Mouse (Mus musculus) forebrain, embryonic 13.5 days (tissue): ENCODE measurements around the gene Foxe1. TPM values are rescaled to one million over a fixed set of nuclear protein-coding genes. Genes with fewer than 3 reads are reported as not detected.

Experiments used
- ATAC-seq: fragments of 200-750 bp; cut with Nextera tagmentation; 2 replicates; pipeline ENCODE4 v1.8.0; 2017
- H3K27ac ChIP-seq: fragments of 300-500 bp; sonication (generic); 2 replicates; pipeline ENCODE4 v1.5.1; 2015; ENCODE audit warnings: inconsistent platforms, mild to moderate bottlenecking, moderate library complexity
- H3K27me3 ChIP-seq: fragments of 300-500 bp; sonication (generic); 2 replicates; pipeline ENCODE4 v1.6.1; 2015; ENCODE audit warnings: mild to moderate bottlenecking, inconsistent platforms
- H3K36me3 ChIP-seq: fragments of 300-500 bp; sonication (generic); 2 replicates; pipeline ENCODE4 v1.6.1; 2015; ENCODE audit warnings: mild to moderate bottlenecking, inconsistent platforms; ENCODE audit not compliant: poor library complexity, severe bottlenecking
- H3K4me1 ChIP-seq: fragments of 300-500 bp; sonication (generic); 2 replicates; pipeline ENCODE4 v1.6.1; 2015; ENCODE audit warnings: inconsistent platforms
- H3K4me2 ChIP-seq: fragments of 300-500 bp; sonication (generic); 2 replicates; pipeline ENCODE4 v1.6.1; 2015; ENCODE audit warnings: inconsistent platforms, mild to moderate bottlenecking, moderate library complexity
- H3K4me3 ChIP-seq: fragments of 300-500 bp; sonication (generic); 2 replicates; pipeline ENCODE4 v1.5.1; 2015; ENCODE audit warnings: mild to moderate bottlenecking, inconsistent platforms
- H3K9ac ChIP-seq: fragments of 300-500 bp; sonication (generic); 2 replicates; pipeline ENCODE4 v1.6.1; 2015; ENCODE audit warnings: mild to moderate bottlenecking, inconsistent platforms
- H3K9me3 ChIP-seq: fragments of 300-500 bp; sonication (generic); replicated peaks from 2 replicates; pipeline ENCODE4 v1.6.1; 2016; ENCODE audit warnings: inconsistent platforms
- WGBS: fragments of 180-500 bp; shearing (Covaris S2); methylation state at CpG from one replicate; pipeline ENCODE4 v1.1.7; 2015; 5-methylcytosine and 5-hydroxymethylcytosine counted together
- polyA plus RNA-seq: library from polyadenylated mRNA; unstranded; fragments of >200 nt; fragmentation: Nextera tagmentation; extraction: Ambion mirVana; gene quantifications from 2 replicates; pipeline ENCODE4 v1.2.1, GENCODE M21; 2015

Gene Foxe1
- polyA plus RNA-seq, 1 experiment from 2014 or later, result not detected

DNA sequence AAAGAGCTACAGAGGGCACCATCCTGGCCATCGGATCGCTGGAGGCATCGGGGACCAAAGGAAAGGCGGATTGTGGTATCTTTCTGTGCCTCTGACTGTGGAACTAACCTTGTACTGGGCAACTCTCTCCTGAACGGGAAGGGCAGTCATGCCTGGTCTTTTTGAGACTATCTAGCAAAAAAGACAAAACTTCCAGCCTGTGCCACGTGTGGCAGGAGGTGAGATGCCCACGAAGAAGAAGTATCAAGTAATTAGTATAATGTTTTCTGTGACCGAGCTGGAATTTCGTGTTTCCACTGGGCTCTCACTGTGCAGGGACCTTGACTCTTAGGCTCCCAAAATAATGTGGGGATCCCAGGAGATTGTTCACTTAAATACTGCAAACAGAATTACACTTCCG lies 4.4 kb upstream of the Foxe1 start:
- Histone ChIP-seq H3K36me3 (no peaks in the 10 kb centered on the region), H3K27me3 (peaks cover 90% of the 10 kb centered on the region), H3K27ac (no peak overlapping the region), H3K9ac (no peak overlapping the region), H3K4me1 (peaks cover 9% of the 10 kb centered on the region; the same call in 1 of the 2 replicates), H3K9me3 (no peaks in the 10 kb centered on the region), H3K4me3 (no peak overlapping the region), H3K4me2 (no peak overlapping the region)
- ATAC-seq, result no peak
- WGBS, result 5% methylated on average over 10 of the region's 10 CpGs

DNA sequence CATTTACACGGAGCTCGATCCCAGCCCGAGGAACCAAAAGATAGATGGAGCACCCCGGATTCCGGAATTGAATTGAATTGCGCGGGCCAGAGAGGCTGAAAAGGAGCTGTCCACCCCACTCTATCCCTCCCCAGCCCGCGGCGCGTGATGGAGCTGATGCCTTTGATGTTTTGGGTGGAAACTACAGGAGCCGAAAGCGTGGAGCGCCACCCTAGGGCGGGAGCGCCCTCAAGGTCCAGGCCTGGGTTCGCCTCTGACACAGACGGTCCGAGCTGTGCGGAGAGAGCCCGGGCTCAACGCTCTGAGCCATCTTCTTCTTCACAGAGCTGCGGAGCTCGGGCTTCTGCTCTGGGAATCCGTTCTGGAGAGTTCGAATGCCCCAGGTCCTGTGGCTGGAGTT lies 3.8 kb upstream of the Foxe1 start:
- Histone ChIP-seq H3K36me3 (no peaks in the 10 kb centered on the region), H3K4me2 (no peak overlapping the region), H3K27me3 (peaks cover 94% of the 10 kb centered on the region), H3K27ac (no peak overlapping the region), H3K4me1 (peaks cover 15% of the 10 kb centered on the region; the same call in 1 of the 2 replicates), H3K4me3 (no peak overlapping the region; the same call in 1 of the 2 replicates), H3K9ac (no peak overlapping the region), H3K9me3 (no peaks in the 10 kb centered on the region)
- no peak for ATAC-seq
- under 1% methylated on average over 26 of the region's 26 CpGs for WGBS

DNA sequence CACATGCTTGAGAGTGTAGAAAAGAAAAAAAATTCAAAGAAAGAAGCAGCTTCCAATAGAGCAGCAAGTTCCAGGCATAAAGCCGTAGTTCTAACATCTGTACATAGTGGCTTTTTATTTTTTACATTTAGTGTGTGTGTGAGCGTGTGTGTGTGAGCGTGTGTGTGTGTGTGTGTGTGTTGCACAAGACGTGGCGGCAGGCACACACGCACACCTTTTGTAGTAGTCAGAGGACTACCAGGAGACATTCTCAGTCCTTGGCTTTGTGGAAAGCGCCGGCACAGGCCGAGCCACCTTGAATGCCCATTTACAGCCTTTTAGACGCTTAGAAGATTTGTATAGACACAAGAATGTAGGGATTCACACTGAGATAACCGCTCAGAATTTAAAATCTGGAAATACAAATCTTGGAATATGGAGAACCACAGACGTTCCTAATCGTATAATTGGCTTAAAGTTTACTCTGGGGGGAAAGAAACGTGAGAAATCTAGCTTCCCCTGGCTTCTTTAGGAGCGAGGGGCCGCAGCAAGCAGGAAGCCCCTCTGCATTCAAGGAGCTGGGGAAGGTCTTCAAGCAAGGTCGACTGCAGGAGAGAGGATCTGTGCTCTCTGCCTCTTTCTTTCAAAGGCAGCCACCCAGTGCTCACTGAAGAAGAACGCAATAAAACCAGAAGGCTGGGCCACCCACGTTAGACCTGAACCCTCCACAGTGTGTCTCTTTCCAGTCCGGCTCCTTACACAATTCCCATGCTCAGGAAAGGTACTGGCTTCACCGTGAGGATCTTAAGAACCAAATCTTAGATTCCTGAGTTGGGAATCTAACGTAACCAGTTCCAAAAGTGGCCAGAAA lies 1.4 kb upstream of the Foxe1 start:
- Histone ChIP-seq H3K27me3 (peaks cover 99% of the 10 kb centered on the region), H3K4me1 (peaks cover 16% of the 10 kb centered on the region; the same call in 1 of the 2 replicates), H3K4me2 (0 out of 2 replicates have a peak overlapping the region, but pooled peaks have one; percentile 23), H3K4me3 (no peak overlapping the region), H3K27ac (no peak overlapping the region), H3K9me3 (no peaks in the 10 kb centered on the region), H3K36me3 (no peaks in the 10 kb centered on the region), H3K9ac (no peak overlapping the region)
- ATAC-seq, result no peak
- WGBS, result 9% methylated on average over 22 of the region's 22 CpGs

DNA sequence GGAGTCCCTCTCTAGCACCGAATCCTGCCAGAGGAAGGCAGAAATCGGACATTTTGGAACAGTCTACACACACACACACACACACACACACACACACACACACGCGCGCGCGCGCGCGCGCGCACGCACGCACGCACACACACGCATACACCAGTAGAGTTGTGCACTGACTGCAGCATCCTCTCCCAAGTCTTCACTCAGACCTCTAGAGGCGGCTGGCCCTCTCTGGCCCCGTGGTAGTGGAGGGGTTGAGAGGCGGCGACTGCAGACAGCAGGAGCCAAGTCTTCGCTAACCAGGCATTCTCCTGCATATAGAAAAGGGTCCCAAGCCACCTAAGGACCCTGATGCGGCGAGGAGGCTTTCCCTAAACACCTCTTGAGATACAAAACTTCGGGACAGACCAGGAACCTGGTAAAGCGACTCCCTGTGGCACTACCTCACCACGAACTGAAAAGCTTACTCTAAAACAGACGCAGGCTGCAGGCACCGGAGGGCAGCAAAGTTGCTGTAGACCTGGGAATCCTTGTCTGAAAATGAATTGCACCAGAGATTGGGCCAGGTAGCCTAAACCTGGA lies 610 bp upstream of the Foxe1 start:
- Histone ChIP-seq H3K27me3 (peaks cover 99% of the 10 kb centered on the region), H3K36me3 (no peaks in the 10 kb centered on the region), H3K9me3 (no peaks in the 10 kb centered on the region), H3K4me1 (peaks cover 18% of the 10 kb centered on the region; the same call in 1 of the 2 replicates), H3K4me3 (no peak overlapping the region; the same call in 1 of the 2 replicates), H3K27ac (no peak overlapping the region), H3K9ac (no peak overlapping the region), H3K4me2 (peak overlapping the region; percentile 23; the same call in 1 of the 2 replicates)
- under 1% methylated on average over 17 of the region's 28 CpGs for WGBS
- ATAC-seq, result no peak

DNA sequence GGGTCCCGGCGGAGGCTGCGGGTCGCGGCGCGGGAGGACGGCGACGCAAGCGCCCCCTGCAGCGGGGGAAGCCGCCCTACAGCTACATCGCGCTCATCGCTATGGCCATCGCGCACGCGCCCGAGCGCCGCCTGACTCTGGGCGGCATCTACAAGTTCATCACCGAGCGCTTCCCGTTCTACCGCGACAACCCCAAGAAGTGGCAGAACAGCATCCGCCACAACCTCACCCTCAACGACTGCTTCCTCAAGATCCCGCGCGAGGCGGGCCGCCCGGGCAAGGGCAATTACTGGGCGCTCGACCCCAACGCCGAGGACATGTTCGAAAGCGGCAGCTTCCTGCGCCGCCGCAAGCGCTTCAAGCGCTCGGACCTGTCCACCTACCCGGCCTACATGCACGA lies 879 bp downstream of the Foxe1 start:
- H3K4me1 ChIP-seq, result peaks cover 20% of the 10 kb centered on the region; the same call in 1 of the 2 replicates
- under 1% methylated on average over 50 of the region's 51 CpGs for WGBS
- H3K27me3 ChIP-seq, result peaks cover 99% of the 10 kb centered on the region
- no peak overlapping the region for H3K9ac ChIP-seq
- H3K4me3 ChIP-seq, result peak overlapping the region; percentile 38
- H3K4me2 ChIP-seq, result peak overlapping the region; percentile 53
- no peak overlapping the region for H3K27ac ChIP-seq
- no peaks in the 10 kb centered on the region for H3K36me3 ChIP-seq
- peak; percentile 61 for ATAC-seq
- H3K9me3 ChIP-seq, result no peaks in the 10 kb centered on the region

DNA sequence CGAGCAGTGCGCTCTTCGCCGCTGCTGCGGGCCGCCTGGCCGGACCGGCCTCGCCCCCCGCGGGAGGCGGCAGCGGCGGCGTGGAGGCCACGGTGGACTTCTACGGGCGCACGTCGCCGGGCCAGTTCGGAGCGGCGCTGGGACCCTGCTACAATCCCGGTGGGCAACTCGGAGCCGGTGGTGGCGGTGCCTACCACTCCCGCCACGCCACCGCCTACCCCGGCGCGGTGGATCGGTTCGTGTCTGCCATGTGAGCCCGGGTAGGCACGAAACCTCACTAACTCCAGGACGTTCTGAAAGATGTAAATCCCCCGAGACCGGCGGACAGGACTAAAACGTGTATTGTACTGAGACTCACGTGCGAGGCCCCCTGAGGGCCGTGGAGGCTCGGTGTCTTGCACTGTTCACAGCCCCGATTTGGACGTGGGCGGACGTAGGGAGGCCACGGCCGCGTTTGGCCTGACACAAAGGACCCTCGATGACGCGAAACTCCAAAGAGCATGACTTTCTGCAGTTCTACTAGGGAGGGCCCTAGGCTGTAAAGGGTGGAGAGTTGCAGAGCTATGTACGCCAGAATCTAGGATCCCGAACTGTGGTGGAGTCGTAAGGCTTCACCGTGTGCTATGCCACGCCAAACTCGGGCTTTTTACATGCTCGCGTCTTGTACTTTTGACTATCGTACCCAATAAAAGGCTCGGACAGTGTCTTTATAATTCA lies 1.8 kb downstream of the Foxe1 start:
- H3K4me1 ChIP-seq, result peaks cover 20% of the 10 kb centered on the region; the same call in 1 of the 2 replicates
- H3K27ac ChIP-seq, result no peak overlapping the region
- H3K36me3 ChIP-seq, result no peaks in the 10 kb centered on the region
- H3K9me3 ChIP-seq, result no peaks in the 10 kb centered on the region
- no peak overlapping the region for H3K9ac ChIP-seq
- peaks cover 99% of the 10 kb centered on the region for H3K27me3 ChIP-seq
- peak overlapping the region; percentile 53; the same call in 1 of the 2 replicates for H3K4me2 ChIP-seq
- WGBS, result 3% methylated on average over 62 of the region's 67 CpGs
- peak overlapping the region; percentile 38; the same call in 1 of the 2 replicates for H3K4me3 ChIP-seq
- no peak for ATAC-seq

DNA sequence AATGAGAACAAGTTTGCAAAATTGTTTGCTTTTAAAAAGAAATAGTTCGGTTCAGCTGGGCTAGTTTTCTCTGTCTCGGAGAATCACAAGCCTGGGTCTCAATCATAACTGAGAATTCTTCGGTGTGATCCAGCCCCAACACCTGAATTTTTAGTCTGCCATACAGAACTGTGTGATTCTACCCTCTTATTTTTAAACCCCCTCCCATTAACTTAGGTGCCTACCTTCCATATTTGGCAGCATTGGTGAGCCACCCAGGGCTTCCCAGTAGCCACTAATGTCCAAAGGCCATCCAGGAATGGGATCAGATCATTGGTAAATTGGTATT lies 2.3 kb downstream of the Foxe1 start:
- 20% methylated on average over 3 of the region's 3 CpGs for WGBS
- Histone ChIP-seq H3K4me2 (no peak overlapping the region), H3K9me3 (no peaks in the 10 kb centered on the region), H3K4me1 (peaks cover 20% of the 10 kb centered on the region; the same call in 1 of the 2 replicates), H3K9ac (no peak overlapping the region), H3K27me3 (peaks cover 99% of the 10 kb centered on the region), H3K27ac (no peak overlapping the region), H3K36me3 (no peaks in the 10 kb centered on the region), H3K4me3 (no peak overlapping the region)
- no peak for ATAC-seq

DNA sequence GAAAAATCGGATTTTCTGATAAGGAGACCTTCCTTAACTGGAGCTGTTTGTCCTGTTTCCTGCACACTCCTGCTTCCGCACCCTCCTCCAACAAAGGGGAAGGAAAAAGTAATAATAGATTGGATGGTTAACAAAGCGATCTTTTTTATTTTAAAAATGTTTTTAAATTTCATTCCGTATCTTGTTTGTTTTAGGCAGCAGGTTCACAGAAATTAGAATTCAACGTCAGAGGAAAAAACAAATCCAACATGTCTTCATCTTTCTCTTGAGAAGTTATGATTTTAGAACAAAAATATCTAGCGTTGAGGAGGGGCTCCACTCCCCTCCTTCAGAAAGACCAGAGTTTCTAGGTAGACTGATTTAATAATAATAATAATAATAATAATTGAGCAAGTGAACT lies 2.8 kb downstream of the Foxe1 start:
- Histone ChIP-seq H3K4me1 (peaks cover 20% of the 10 kb centered on the region; the same call in 1 of the 2 replicates), H3K9ac (no peak overlapping the region), H3K27me3 (peaks cover 99% of the 10 kb centered on the region), H3K4me3 (no peak overlapping the region), H3K9me3 (no peaks in the 10 kb centered on the region), H3K36me3 (no peaks in the 10 kb centered on the region), H3K27ac (no peak overlapping the region), H3K4me2 (no peak overlapping the region)
- ATAC-seq, result no peak
- 24% methylated on average over 6 of the region's 6 CpGs for WGBS

DNA sequence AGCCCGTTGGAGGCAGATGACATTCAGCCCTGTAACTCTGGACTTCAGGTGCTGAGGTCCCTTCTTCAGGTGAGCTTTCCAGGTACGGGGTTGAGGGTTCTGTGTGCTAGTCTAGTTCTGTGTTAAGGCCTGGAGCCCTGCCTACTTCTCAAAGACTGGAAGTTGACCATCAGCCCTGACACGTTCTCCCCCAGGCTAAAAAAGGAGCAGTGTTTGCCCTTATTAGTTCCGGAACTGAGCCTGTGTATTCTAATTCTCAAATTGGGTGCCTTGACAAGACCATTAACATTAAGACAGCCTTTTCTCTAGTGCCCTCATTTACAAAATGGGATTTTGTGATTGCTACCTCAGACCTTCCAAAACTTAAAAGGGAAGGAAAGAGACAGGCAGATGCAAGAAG lies 3.7 kb downstream of the Foxe1 start:
- Histone ChIP-seq H3K36me3 (no peaks in the 10 kb centered on the region), H3K27me3 (peaks cover 99% of the 10 kb centered on the region), H3K9ac (no peak overlapping the region), H3K27ac (no peak overlapping the region), H3K4me1 (peaks cover 20% of the 10 kb centered on the region; the same call in 1 of the 2 replicates), H3K9me3 (no peaks in the 10 kb centered on the region), H3K4me3 (no peak overlapping the region), H3K4me2 (no peak overlapping the region)
- no peak for ATAC-seq
- 5% methylated on average over 4 of the region's 4 CpGs for WGBS

DNA sequence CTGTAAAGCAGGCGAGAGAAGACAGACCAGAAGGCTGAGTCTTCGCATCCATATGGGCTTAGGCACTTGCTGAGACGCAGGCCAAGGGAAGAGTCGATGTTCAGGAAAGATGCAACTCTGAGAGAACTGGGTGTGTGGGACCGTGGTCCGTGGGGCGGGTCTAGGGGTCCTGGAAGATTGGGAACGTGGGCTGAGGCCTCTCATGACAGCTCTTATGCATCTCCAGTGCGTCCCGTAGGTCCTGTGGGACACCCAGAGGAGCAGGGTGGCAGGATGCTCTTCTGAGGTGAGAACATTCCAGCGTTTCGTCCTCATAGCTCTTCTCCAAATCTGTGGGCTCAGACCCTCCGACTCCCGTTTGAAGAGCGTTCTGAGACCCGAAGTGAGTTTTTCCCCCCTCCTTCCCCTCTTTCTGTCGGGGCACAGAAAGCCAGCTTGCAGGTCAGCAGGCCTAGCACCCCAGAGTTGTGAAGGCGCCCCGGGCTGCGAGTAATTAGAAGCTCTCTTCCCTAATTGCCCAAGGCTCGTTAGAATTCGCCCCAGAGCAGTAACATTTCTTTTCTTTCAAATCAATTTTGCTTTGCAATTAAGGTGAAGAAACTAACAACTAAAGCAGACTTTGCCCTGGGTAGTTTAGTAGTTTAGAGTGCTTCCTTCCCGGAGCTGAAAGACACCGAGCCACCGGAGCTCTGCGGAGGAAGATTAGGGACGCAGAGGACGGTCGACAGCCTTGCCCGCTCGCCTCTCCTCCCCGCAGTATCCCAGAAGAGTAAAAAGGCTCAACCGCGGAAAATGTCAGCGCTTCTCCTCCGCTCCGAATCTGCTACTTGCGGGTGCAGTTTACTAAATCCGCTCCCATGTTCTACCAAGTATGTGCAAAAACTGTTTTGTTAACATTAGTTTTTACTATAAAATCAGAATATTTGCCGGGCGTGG lies 4.4 kb downstream of the Foxe1 start:
- 1% methylated on average over 41 of the region's 41 CpGs for WGBS
- no peak overlapping the region for H3K4me2 ChIP-seq
- no peak overlapping the region for H3K9ac ChIP-seq
- ATAC-seq, result no peak
- H3K9me3 ChIP-seq, result no peaks in the 10 kb centered on the region
- H3K27me3 ChIP-seq, result peaks cover 99% of the 10 kb centered on the region
- no peak overlapping the region for H3K4me3 ChIP-seq
- H3K36me3 ChIP-seq, result no peaks in the 10 kb centered on the region
- peaks cover 17% of the 10 kb centered on the region; the same call in 1 of the 2 replicates for H3K4me1 ChIP-seq
- no peak overlapping the region for H3K27ac ChIP-seq

DNA sequence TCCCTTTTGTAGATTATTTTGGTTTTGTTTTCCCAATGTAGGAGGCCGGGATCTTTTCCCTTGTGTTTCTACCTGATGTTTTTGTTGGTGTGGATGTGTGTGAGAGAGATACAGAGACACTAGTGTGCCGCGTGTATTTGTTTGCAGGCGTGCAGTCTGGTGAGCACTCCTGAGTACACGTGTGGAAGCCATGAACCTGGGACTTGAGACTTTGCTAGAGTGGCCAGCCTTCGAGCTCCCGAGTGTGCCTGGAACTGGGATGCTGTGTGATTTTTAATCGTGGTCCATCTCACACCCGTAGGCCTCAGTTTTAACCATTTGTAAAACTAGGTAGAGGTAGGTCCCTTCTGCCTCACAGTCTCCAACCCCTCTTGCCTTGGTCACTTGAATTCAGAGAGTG lies 5.5 kb downstream of the Foxe1 start:
- WGBS, result 23% methylated on average over 9 of the region's 9 CpGs
- no peak overlapping the region for H3K27ac ChIP-seq
- no peaks in the 10 kb centered on the region for H3K36me3 ChIP-seq
- no peak overlapping the region for H3K4me3 ChIP-seq
- ATAC-seq, result no peak
- 0 out of 2 replicates have a peak, but pooled peaks cover 11% of the 10 kb centered on the region for H3K4me1 ChIP-seq
- H3K9me3 ChIP-seq, result no peaks in the 10 kb centered on the region
- H3K27me3 ChIP-seq, result peaks cover 99% of the 10 kb centered on the region
- H3K4me2 ChIP-seq, result no peak overlapping the region
- H3K9ac ChIP-seq, result no peak overlapping the region
